Mouse (Mus musculus) left cerebral cortex, adult 8-10 months (tissue): ENCODE data around the gene Tmf1. TPM values are rescaled to one million over a fixed set of nuclear protein-coding genes. Genes with fewer than 3 reads are reported as not detected.

Source experiments
- DNase-seq, 2 experiments: peaks; one replicate each; pipeline ENCODE4 v3.0.0; 2022; ENCODE audit warnings: low spot score in 2 of 2
- total RNA-seq, 4 experiments: library from RNA; stranded (reverse); gene quantifications; 2 replicates each; pipeline ENCODE4 v1.2.4; 2022

The Tmf1 gene
- 10 to 100 TPM; 48.4 to 52.3 (median 50.0) TPM for total RNA-seq

- DNase-seq, result peak; percentile 87 to 96
These were observed at the start of gene Tmf1 for GRCm38 (mm10) chr6:97178491-97179366. Gene Tmf1 (minus strand): TSS chr6:97179122.

- DNase-seq, result no peak
These were observed 48.3 kb upstream of the Tmf1 start for GRCm38 (mm10) chr6:97227067-97227847.

- no peak for DNase-seq
These were observed 47.2 kb upstream of the Tmf1 start for GRCm38 (mm10) chr6:97226083-97226491.

- no peak for DNase-seq
These were observed 45.6 kb upstream of the Tmf1 start for GRCm38 (mm10) chr6:97224505-97224904.

- no peak for DNase-seq
These were observed 44.6 kb upstream of the Tmf1 start for GRCm38 (mm10) chr6:97223566-97223965.

- DNase-seq, result no peak
These were observed 44.1 kb upstream of the Tmf1 start for GRCm38 (mm10) chr6:97222931-97223467.

GRCm38 (mm10) chr6:97222321-97222720 is 43.4 kb upstream of the Tmf1 start:
- DNase-seq, result no peak

GRCm38 (mm10) chr6:97221205-97222025 is 42.5 kb upstream of the Tmf1 start:
- DNase-seq, result peak; percentile 57 to 74

GRCm38 (mm10) chr6:97220672-97221071 is 41.8 kb upstream of the Tmf1 start:
- no peak for DNase-seq

- no peak for DNase-seq
These were observed 37.4 kb upstream of the Tmf1 start for GRCm38 (mm10) chr6:97216154-97216821.

- DNase-seq, result peak in 1 of 2 experiments; percentile 77
These were observed 33.1 kb upstream of the Tmf1 start for GRCm38 (mm10) chr6:97211981-97212380.

- no peak for DNase-seq
These were observed 32.2 kb upstream of the Tmf1 start for GRCm38 (mm10) chr6:97210962-97211601.

GRCm38 (mm10) chr6:97210191-97210961 is 31.5 kb upstream of the Tmf1 start, which contains the start of gene Arl6ip5:
Gene Arl6ip5 (plus strand): TSS chr6:97210689.
- DNase-seq, result peak; percentile 68 to 84

GRCm38 (mm10) chr6:97209751-97210150 is 30.8 kb upstream of the Tmf1 start:
- DNase-seq, result no peak

- no peak for DNase-seq
These were observed 30.3 kb upstream of the Tmf1 start for GRCm38 (mm10) chr6:97209201-97209600.

GRCm38 (mm10) chr6:97208406-97208805 is 29.5 kb upstream of the Tmf1 start:
- no peak for DNase-seq

- no peak for DNase-seq
These were observed 28.2 kb upstream of the Tmf1 start for GRCm38 (mm10) chr6:97207085-97207484.

GRCm38 (mm10) chr6:97205439-97205885 is 26.5 kb upstream of the Tmf1 start, which contains the start of gene Uba3:
Gene Uba3 (minus strand): TSS chr6:97205647.
- DNase-seq, result peak; percentile 93 to 98

GRCm38 (mm10) chr6:97204952-97205351 is 26.0 kb upstream of the Tmf1 start:
- DNase-seq, result no peak
